Mouse (Mus musculus): Measurements from ENCODE around the gene Zfp131.

- TF ChIP-seq CTCF (IDR thresholded peaks at IDR 0.05; ENCODE audit: low read depth, low read length), result no peak
- no peak for TF ChIP-seq GATA2 (IDR thresholded peaks at IDR 0.05; ENCODE audit: borderline replicate concordance, low read depth, low read length)
These were observed 36.6 kb downstream of the Zfp131 start for GRCm38 (mm10) chr13:119753859-119754634.

All from G1E (cell line).